Mouse (Mus musculus) liver, embryonic 18 days (tissue): ENCODE data around the gene Fancg. TPM values are rescaled to one million over a fixed set of nuclear protein-coding genes. Genes with fewer than 3 reads are reported as not detected.

Source experiments
- polyA plus RNA-seq: library from polyadenylated mRNA; depleted of rRNA; stranded (reverse); fragments of >200 nt; gene quantifications from 2 replicates; pipeline ENCODE4 v1.2.3, GENCODE M21; 2012; rRNA removed

Gene Fancg
- 6.0 and 6.1 TPM in 2 replicates for polyA plus RNA-seq

GRCm38 (mm10) chr4:43010161-43011038 lies at the start of gene Fancg:
Gene Fancg (minus strand): TSS chr4:43010506.

DNA sequence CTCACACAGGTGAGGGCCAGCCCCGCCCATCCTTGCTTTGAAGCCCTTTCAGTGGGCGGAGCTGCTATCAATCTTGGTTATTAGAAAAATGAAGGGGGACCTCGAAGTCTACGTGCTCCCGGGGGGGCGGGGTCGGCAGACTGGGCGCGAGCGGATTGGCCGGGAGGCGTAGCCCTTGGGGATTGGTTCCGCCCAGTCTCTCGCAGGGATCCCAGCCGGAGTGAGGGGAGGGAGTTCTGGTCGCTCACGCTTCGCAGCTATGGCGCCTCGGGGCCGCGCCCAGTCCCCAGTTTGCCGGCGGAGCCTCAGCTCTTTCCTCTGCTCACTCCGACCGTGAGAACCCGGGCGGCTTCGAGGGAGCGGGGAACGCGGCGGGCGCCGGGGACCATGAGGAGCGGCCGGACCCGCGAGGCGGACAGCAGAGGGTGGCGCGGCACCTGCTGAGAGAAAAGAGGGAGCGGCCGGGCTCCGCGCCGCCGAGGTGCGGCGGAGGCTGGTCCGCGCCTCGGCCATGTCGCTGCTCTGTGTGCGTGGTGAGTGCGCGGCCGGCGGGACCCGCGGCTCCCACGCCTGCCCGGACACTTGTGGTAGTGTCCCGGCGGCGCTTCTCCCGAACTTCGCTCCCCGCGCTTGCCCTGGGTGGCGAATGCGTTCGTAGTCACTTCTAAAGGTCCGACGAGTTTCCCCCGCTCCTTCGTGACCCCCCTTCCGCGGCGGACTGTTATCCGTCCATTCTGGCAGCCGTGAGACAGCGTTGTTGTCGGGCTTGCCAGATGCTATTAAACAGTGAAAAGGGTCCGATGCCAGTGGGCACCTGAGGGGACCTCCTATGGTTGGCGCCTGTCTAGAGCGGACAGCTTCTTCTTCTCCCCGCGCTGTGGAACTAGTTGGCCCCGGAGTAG lies 48.7 kb upstream of the Fancg start, which contains the start of gene Unc13b:
Gene Unc13b (plus strand): TSS at position 201 of the 902 bp plus-strand sequence.

GRCm38 (mm10) chr4:43045659-43046302 lies 35.5 kb upstream of the Fancg start, which contains the start of gene Fam214b:
Gene Fam214b (minus strand): TSS chr4:43046220.

DNA sequence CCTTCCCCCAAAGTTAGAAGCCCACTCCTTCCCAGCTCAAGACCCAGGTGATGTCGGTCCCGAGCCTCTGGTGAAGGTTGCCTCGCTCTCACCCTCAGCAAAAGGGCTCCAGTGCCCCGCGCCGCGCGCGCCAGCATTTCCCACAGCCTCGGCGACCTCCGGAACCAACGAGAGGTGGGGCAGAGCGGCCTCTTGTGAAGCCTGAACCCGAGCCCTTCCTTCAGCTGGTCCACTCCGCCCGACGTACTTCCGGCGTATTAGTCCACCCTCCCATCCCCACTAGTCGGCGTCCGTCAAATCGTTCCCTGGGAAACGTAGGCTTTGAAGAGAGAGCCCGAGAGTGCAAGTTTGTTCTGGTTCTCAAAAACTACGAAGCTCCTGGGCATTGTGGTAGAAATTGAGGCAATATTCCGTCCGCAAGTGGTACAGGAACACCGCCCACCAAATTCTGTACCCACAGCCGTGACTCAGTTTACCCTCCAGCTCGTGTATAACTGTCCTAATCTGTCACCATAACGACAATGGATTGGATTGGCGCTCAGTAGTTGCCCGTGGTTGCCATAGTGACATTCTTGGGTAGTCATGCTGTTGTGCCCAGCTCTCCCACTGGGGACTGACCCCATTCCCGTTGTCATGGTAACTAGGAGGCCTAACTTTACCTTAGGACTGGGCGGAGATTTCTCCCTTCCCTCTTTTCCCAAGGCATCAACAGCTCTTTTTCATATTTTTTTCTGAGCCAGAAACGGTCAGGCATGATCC lies 21.1 kb upstream of the Fancg start, which contains the start of gene Stoml2:
Gene Stoml2 (minus strand): TSS at position 474 of the 759 bp plus-strand sequence.

GRCm38 (mm10) chr4:43025084-43025960 lies 15.0 kb upstream of the Fancg start, which contains the start of gene Pigo:
Gene Pigo (minus strand): TSS chr4:43025819.

GRCm38 (mm10) chr4:43000141-43000986 lies 9.9 kb downstream of the Fancg start, which contains the start of gene Vcp:
Gene Vcp (minus strand): TSS chr4:43000507.

GRCm38 (mm10) chr4:42969304-42969703 lies 41.0 kb downstream of the Fancg start, which contains the start of gene 1700022I11Rik:
Gene 1700022I11Rik (plus strand): TSS chr4:42969604.

Other genes with a start within 250 kb of the Fancg start
- gene Ccl21a, start 236.5 kb downstream of the Fancg start, polyA plus RNA-seq: 0.25 and 0.67 TPM in 2 replicates
- gene Fam205a1, start 156.6 kb downstream of the Fancg start, polyA plus RNA-seq: 0.11 and 0.14 TPM in 2 replicates
- gene Gm12394, start 153.7 kb downstream of the Fancg start, polyA plus RNA-seq: not detected in 2 replicates
- 0.02 TPM in 2 replicates for gene Fam205c, start 136.3 kb downstream of the Fancg start, polyA plus RNA-seq
- 0.13 and 0.14 TPM in 2 replicates for gene Phf24, start 93.8 kb downstream of the Fancg start, polyA plus RNA-seq
- 1.4 and 1.5 TPM in 2 replicates for gene Dnajb5, start 60.7 kb downstream of the Fancg start, polyA plus RNA-seq
- gene 1700022I11Rik, start 40.9 kb downstream of the Fancg start, polyA plus RNA-seq: 0.02 TPM in 1 of 2 replicates, not detected in the other
- 69.7 and 71.6 TPM in 2 replicates for gene Vcp, start 10.0 kb downstream of the Fancg start, polyA plus RNA-seq
- gene Pigo, start 15.3 kb upstream of the Fancg start, polyA plus RNA-seq: 7.1 and 9.4 TPM in 2 replicates
- gene Stoml2, start 21.2 kb upstream of the Fancg start, polyA plus RNA-seq: 76.7 and 78.4 TPM in 2 replicates
- gene Fam214b, start 35.7 kb upstream of the Fancg start, polyA plus RNA-seq: 14.9 and 15.7 TPM in 2 replicates
- 1.9 and 2.0 TPM in 2 replicates for gene Unc13b, start 48.4 kb upstream of the Fancg start, polyA plus RNA-seq